ENCODE assay signal across 14 mouse cellular contexts in genomic region chr4:100393374-100394061, GRCm38 (mm10).
DNase-seq lines count a peak whose midpoint lies in the region; ATAC-seq and TF ChIP-seq lines count a peak whose summit lies in the region.
"Had no signal": no experiment of that assay in that cellular context is flagged by ENCODE, and none has a peak within 500 bp of the region (broad histone marks: within the 10 kb centered on the region; RNA-seq: fewer than 3 reads in every experiment).

No protein-coding gene starts in this region.

- H3K27me3 ChIP-seq in stomach, embryonic 16.5 days (ENCODE audit: control insufficient read depth, insufficient read depth, low read length): no peaks in the 10 kb centered on the region

- no peaks in the 10 kb centered on the region for H3K4me1 ChIP-seq in stomach, embryonic 16.5 days (ENCODE audit: control insufficient read depth, insufficient read depth, low read length)
- H3K4me1 ChIP-seq: heart, embryonic 10.5 days had no signal

- no peak overlapping the region for H3K9ac ChIP-seq in stomach, embryonic 16.5 days (ENCODE audit: low read length)
- H3K9ac ChIP-seq: liver, embryonic 14.5 days had no signal

- H3K9me3 ChIP-seq in stomach, embryonic 16.5 days (replicated peaks; ENCODE audit: control insufficient read depth, low read length): no peaks in the 10 kb centered on the region
- H3K9me3 ChIP-seq: heart, embryonic 10.5 days had no signal

- 0 out of 2 replicates have a peak overlapping the region, but pooled peaks have one; percentile 7 for H3K27ac ChIP-seq in layer of hippocampus, adult 2 months
- H3K27ac ChIP-seq in stomach, embryonic 16.5 days (ENCODE audit: low read length): peak overlapping the region; percentile 64; the same call in 1 of the 2 replicates
- H3K27ac ChIP-seq: heart, embryonic 10.5 days; left cerebral cortex, adult 2 months; liver, embryonic 14.5 days had no signal

- TF ChIP-seq CTCF in layer of hippocampus, adult 2 months (conservative IDR thresholded peaks at IDR 0.05): no peak

- DNase-seq in heart, adult 11 months: peak; percentile 80
- no peak for DNase-seq in heart, adult 9 months (ENCODE audit: low spot score in 2 of 2)
- no peak for DNase-seq in layer of hippocampus, adult 2 months (ENCODE audit: low spot score in 2 of 2)
- DNase-seq in layer of hippocampus, adult 9-10 months (ENCODE audit: low spot score): no peak
- DNase-seq in fibroblast of lung, adult 2 months (ENCODE audit: low read depth): peak; percentile 70
- DNase-seq in cerebellum, adult 11-12 months: no peak
- DNase-seq: cerebellum, adult 11 months; right cerebral cortex, adult 18-20 months; thymus, postnatal 36 days had no signal

- no peak overlapping the region for H3K4me2 ChIP-seq in stomach, embryonic 16.5 days (ENCODE audit: low read depth, low read length)

- 56% methylated on average over 12 of the region's 12 CpGs for WGBS in stomach, embryonic 16.5 days

- H3K36me3 ChIP-seq in stomach, embryonic 16.5 days (ENCODE audit: control insufficient read depth, insufficient read depth, low read length): no peaks in the 10 kb centered on the region
- H3K36me3 ChIP-seq: heart, embryonic 10.5 days had no signal

- no peak; the same call in 1 of the 2 replicates for ATAC-seq in stomach, embryonic 16.5 days (ENCODE audit: insufficient read depth, low FRiP score)
- ATAC-seq: activated CD4-positive, CD25-positive, alpha-beta regulatory T cell, adult 4 months had no signal

- H3K4me3 ChIP-seq in layer of hippocampus, adult 2 months: no peak overlapping the region
- H3K4me3 ChIP-seq in stomach, embryonic 16.5 days (replicated peaks; ENCODE audit: low read length): no peak overlapping the region
- H3K4me3 ChIP-seq: heart, embryonic 10.5 days; left cerebral cortex, adult 2 months had no signal

Comparison
In these comparisons a context has a peak if more than half of its experiments do, and no peak if none do; other contexts are left out.
1. DNase-seq: peak in heart, adult 11 months (single experiment) and fibroblast of lung, adult 2 months (single experiment); none in heart, adult 9 months (0 of 2), layer of hippocampus, adult 2 months (0 of 2), layer of hippocampus, adult 9-10 months (single experiment) and cerebellum, adult 11-12 months (single experiment).